Mouse (Mus musculus): ENCODE measurements around the gene Phc2. TPM values are rescaled to one million over a fixed set of nuclear protein-coding genes. Genes with fewer than 3 reads are reported as not detected.

The Phc2 gene
- polyA plus RNA-seq, 1 experiment from 2014 or later, result 27.1 TPM

GRCm38 (mm10) chr4:128760029-128760428 is 105.5 kb downstream of the Phc2 start:
- Histone ChIP-seq H3K4me2 (replicated peaks; ENCODE audit: low read depth) (no peak overlapping the region), H3K4me3 (ENCODE audit: low read depth, low read length) (no peak overlapping the region), H3K4me1 (replicated peaks; ENCODE audit: control insufficient read depth, insufficient read depth) (no peaks in the 10 kb centered on the region), H3K9ac (ENCODE audit: low read length) (no peak overlapping the region), H3K27ac (replicated peaks) (no peak overlapping the region), H3K36me3 (ENCODE audit: control insufficient read depth, insufficient read depth, low read length) (no peaks in the 10 kb centered on the region), H3K27me3 (ENCODE audit: control insufficient read depth, insufficient read depth, low read length) (no peaks in the 10 kb centered on the region), H3K9me3 (ENCODE audit: control insufficient read depth, low read length) (no peaks in the 10 kb centered on the region)
- WGBS, result 79% methylated on average over 6 of the region's 6 CpGs
- no peak for TF ChIP-seq EP300 (optimal IDR thresholded peaks at IDR 0.05)
- TF ChIP-seq CTCF (IDR thresholded peaks at IDR 0.05; ENCODE audit: low read depth), result no peak
- DNase-seq (ENCODE audit: low spot score) (no peak), ATAC-seq (ENCODE audit: low FRiP score, low TSS enrichment) (no peak)

- TF ChIP-seq CTCF (IDR thresholded peaks at IDR 0.05; ENCODE audit: low read depth) (no peak), EP300 (optimal IDR thresholded peaks at IDR 0.05) (no peak)
- ATAC-seq (ENCODE audit: low FRiP score, low TSS enrichment) (no peak), DNase-seq (ENCODE audit: low spot score) (no peak)
- 91% methylated on average over 20 of the region's 20 CpGs for WGBS
- Histone ChIP-seq H3K9me3 (ENCODE audit: control insufficient read depth, low read length) (no peaks in the 10 kb centered on the region), H3K4me2 (replicated peaks; ENCODE audit: low read depth) (no peak overlapping the region), H3K4me1 (replicated peaks; ENCODE audit: control insufficient read depth, insufficient read depth) (no peaks in the 10 kb centered on the region), H3K9ac (ENCODE audit: low read length) (no peak overlapping the region), H3K4me3 (ENCODE audit: low read depth, low read length) (no peak overlapping the region), H3K27ac (replicated peaks) (no peak overlapping the region), H3K27me3 (ENCODE audit: control insufficient read depth, insufficient read depth, low read length) (no peaks in the 10 kb centered on the region), H3K36me3 (ENCODE audit: control insufficient read depth, insufficient read depth, low read length) (no peaks in the 10 kb centered on the region)
These were observed 112.4 kb downstream of the Phc2 start for GRCm38 (mm10) chr4:128766929-128767328.

- 67% methylated on average over 13 of the region's 13 CpGs for WGBS
- TF ChIP-seq CTCF (IDR thresholded peaks at IDR 0.05; ENCODE audit: low read depth) (no peak), EP300 (optimal IDR thresholded peaks at IDR 0.05) (no peak)
- ATAC-seq (ENCODE audit: low FRiP score, low TSS enrichment), result no peak
These were observed 113.6 kb downstream of the Phc2 start for GRCm38 (mm10) chr4:128768120-128768519.

GRCm38 (mm10) chr4:128769569-128770355 is 115.3 kb downstream of the Phc2 start:
- peak; percentile 74 for ATAC-seq (ENCODE audit: low FRiP score, low TSS enrichment)
- H3K9ac ChIP-seq (ENCODE audit: low read length), result no peak overlapping the region

More at GRCm38 (mm10) chr4:128768120-128768519, 113.6 kb downstream of the Phc2 start:
- no peak overlapping the region for H3K4me3 ChIP-seq (ENCODE audit: low read depth, low read length)
- no peaks in the 10 kb centered on the region for H3K27me3 ChIP-seq (ENCODE audit: control insufficient read depth, insufficient read depth, low read length)
- H3K27ac ChIP-seq (replicated peaks), result no peak overlapping the region
- H3K36me3 ChIP-seq (ENCODE audit: control insufficient read depth, insufficient read depth, low read length), result no peaks in the 10 kb centered on the region
- no peak overlapping the region for H3K4me2 ChIP-seq (replicated peaks; ENCODE audit: low read depth)
- H3K9ac ChIP-seq (ENCODE audit: low read length), result no peak overlapping the region
- no peaks in the 10 kb centered on the region for H3K4me1 ChIP-seq (replicated peaks; ENCODE audit: control insufficient read depth, insufficient read depth)
- H3K9me3 ChIP-seq (ENCODE audit: control insufficient read depth, low read length), result no peaks in the 10 kb centered on the region
- DNase-seq (ENCODE audit: low spot score), result no peak

GRCm38 (mm10) chr4:128770698-128771097 is 116.2 kb downstream of the Phc2 start:
- no peaks in the 10 kb centered on the region for H3K9me3 ChIP-seq (ENCODE audit: control insufficient read depth, low read length)
- WGBS, result 81% methylated on average over 5 of the region's 5 CpGs
- H3K27me3 ChIP-seq (ENCODE audit: control insufficient read depth, insufficient read depth, low read length), result no peaks in the 10 kb centered on the region
- H3K27ac ChIP-seq (replicated peaks), result no peak overlapping the region
- DNase-seq (ENCODE audit: low spot score) (no peak), ATAC-seq (ENCODE audit: low FRiP score, low TSS enrichment) (peak; percentile 8; the same call in 1 of the 2 replicates)
- H3K4me2 ChIP-seq (replicated peaks; ENCODE audit: low read depth), result no peak overlapping the region
- peaks cover 12% of the 10 kb centered on the region for H3K36me3 ChIP-seq (ENCODE audit: control insufficient read depth, insufficient read depth, low read length)
- H3K4me3 ChIP-seq (ENCODE audit: low read depth, low read length), result no peak overlapping the region
- H3K4me1 ChIP-seq (replicated peaks; ENCODE audit: control insufficient read depth, insufficient read depth), result no peaks in the 10 kb centered on the region
- no peak overlapping the region for H3K9ac ChIP-seq (ENCODE audit: low read length)
- TF ChIP-seq EP300 (optimal IDR thresholded peaks at IDR 0.05) (no peak), CTCF (IDR thresholded peaks at IDR 0.05; ENCODE audit: low read depth) (no peak)

More at GRCm38 (mm10) chr4:128769569-128770355, 115.3 kb downstream of the Phc2 start:
- no peak overlapping the region for H3K27ac ChIP-seq (replicated peaks)
- H3K4me2 ChIP-seq (replicated peaks; ENCODE audit: low read depth), result no peak overlapping the region
- no peaks in the 10 kb centered on the region for H3K9me3 ChIP-seq (ENCODE audit: control insufficient read depth, low read length)
- TF ChIP-seq EP300 (optimal IDR thresholded peaks at IDR 0.05) (no peak), CTCF (IDR thresholded peaks at IDR 0.05; ENCODE audit: low read depth) (no peak)
- no peaks in the 10 kb centered on the region for H3K4me1 ChIP-seq (replicated peaks; ENCODE audit: control insufficient read depth, insufficient read depth)
- no peak overlapping the region for H3K4me3 ChIP-seq (ENCODE audit: low read depth, low read length)
- peaks cover 12% of the 10 kb centered on the region for H3K36me3 ChIP-seq (ENCODE audit: control insufficient read depth, insufficient read depth, low read length)
- H3K27me3 ChIP-seq (ENCODE audit: control insufficient read depth, insufficient read depth, low read length), result no peaks in the 10 kb centered on the region
- 52% methylated on average over 13 of the region's 13 CpGs for WGBS
- no peak for DNase-seq (ENCODE audit: low spot score)

GRCm38 (mm10) chr4:128773820-128774219 is 119.3 kb downstream of the Phc2 start:
- no peaks in the 10 kb centered on the region for H3K27me3 ChIP-seq (ENCODE audit: control insufficient read depth, insufficient read depth, low read length)
- TF ChIP-seq CTCF (IDR thresholded peaks at IDR 0.05; ENCODE audit: low read depth), result no peak
- no peak for TF ChIP-seq EP300 (optimal IDR thresholded peaks at IDR 0.05)
- no peak for DNase-seq (ENCODE audit: low spot score)
- no peaks in the 10 kb centered on the region for H3K4me1 ChIP-seq (replicated peaks; ENCODE audit: control insufficient read depth, insufficient read depth)
- no peak for ATAC-seq (ENCODE audit: low FRiP score, low TSS enrichment)
- no peak overlapping the region for H3K9ac ChIP-seq (ENCODE audit: low read length)
- 86% methylated on average over 11 of the region's 11 CpGs for WGBS
- H3K27ac ChIP-seq (replicated peaks), result no peak overlapping the region
- H3K4me3 ChIP-seq (ENCODE audit: low read depth, low read length), result no peak overlapping the region
- no peak overlapping the region for H3K4me2 ChIP-seq (replicated peaks; ENCODE audit: low read depth)
- peaks cover 19% of the 10 kb centered on the region for H3K36me3 ChIP-seq (ENCODE audit: control insufficient read depth, insufficient read depth, low read length)
- H3K9me3 ChIP-seq (ENCODE audit: control insufficient read depth, low read length), result no peaks in the 10 kb centered on the region

All from stomach, postnatal 0 days (tissue).